In genomic region chr2:157027106-157028008, GRCm38 (mm10) we compare ENCODE assay signal across 9 mouse cellular contexts. TPM values are rescaled to one million over a fixed set of nuclear protein-coding genes. Genes with fewer than 3 reads are reported as not detected.
A peak's percentile ranks its signal among the peaks of the same experiment; 100 is the strongest.
DNase-seq lines count a peak whose midpoint lies in the region; ATAC-seq and TF ChIP-seq lines count a peak whose summit lies in the region.
"Had no signal": no experiment of that assay in that cellular context is flagged by ENCODE, and none has a peak within 500 bp of the region (broad histone marks: within the 10 kb centered on the region; RNA-seq: fewer than 3 reads in every experiment).

No protein-coding gene starts in this region.

- H3K4me1 ChIP-seq in G1E (ENCODE audit: insufficient read depth, low read depth, low read length): peaks cover 85% of the 10 kb centered on the region
- H3K4me1 ChIP-seq: neural tube, embryonic 12.5 days had no signal

- no peak for TF ChIP-seq CTCF in G1E (IDR thresholded peaks at IDR 0.05; ENCODE audit: low read depth, low read length)

- H3K4me3 ChIP-seq in G1E (ENCODE audit: low read depth, low read length): peak overlapping the region; percentile 69
- H3K4me3 ChIP-seq: neural tube, embryonic 12.5 days had no signal

- H3K27me3 ChIP-seq in G1E (ENCODE audit: insufficient read depth, low read length): no peaks in the 10 kb centered on the region
- H3K27me3 ChIP-seq: neural tube, embryonic 12.5 days had no signal

- peaks cover 49% of the 10 kb centered on the region for H3K36me3 ChIP-seq in G1E (replicated peaks)

- peak; percentile 69 for ATAC-seq in G1E (ENCODE audit: extremely low read depth, insufficient number of reproducible peaks, low FRiP score, poor library complexity, severe bottlenecking)
- ATAC-seq in erythroid progenitor cell, adult 5-6 weeks (replicated peaks; ENCODE audit: low FRiP score, poor library complexity, severe bottlenecking): peak; percentile 70
- ATAC-seq in granulocyte monocyte progenitor cell, adult 5-6 weeks (replicated peaks; ENCODE audit: poor library complexity, severe bottlenecking): no peak

- H3K9me3 ChIP-seq in G1E (replicated peaks): peaks cover 9% of the 10 kb centered on the region
- H3K9me3 ChIP-seq: neural tube, embryonic 12.5 days had no signal

- DNase-seq in 416B (ENCODE audit: low read depth): peak; percentile 67
- peak; percentile 81 for DNase-seq in G1E (ENCODE audit: low spot score)
- peak; percentile 60 to 71 for DNase-seq in layer of hippocampus, adult 18-20 months (ENCODE audit: low spot score in 2 of 2)
- DNase-seq in right cerebral cortex, postnatal 36 days (ENCODE audit: low spot score in 2 of 2): peak; percentile 32 to 35
- no peak for DNase-seq in adrenal gland, postnatal 14 days
- DNase-seq in kidney, adult 8-10 months: no peak

RNA-seq across cellular contexts. Expression of gene Dsn1, which starts 20.4 kb away (rescaled TPM):
- total RNA-seq in G1E (2014; fragmentation: Nextera tagmentation) (39.7 and 48.3 TPM in 2 replicates), G1E (2017) (106 and 123 TPM in 2 replicates)
- 4.7 and 5.3 TPM in 2 replicates for polyA plus RNA-seq in G1E (2012)
- total RNA-seq in erythroid progenitor cell, adult 5-6 weeks (2015; ENCODE audit: low replicate concordance): 56.9 and 59.5 TPM in 2 replicates
- total RNA-seq in erythroid progenitor cell, adult 5-6 weeks (2017; ENCODE audit: low replicate concordance): 62.4 and 101 TPM in 2 replicates
- total RNA-seq in layer of hippocampus, adult 18-20 months (2021): 1 to 10 TPM; 2.7 to 4.3 TPM
- total RNA-seq in adrenal gland, postnatal 14 days (2021): 8.3 and 9.2 TPM in 2 replicates
- total RNA-seq in granulocyte monocyte progenitor cell, adult 5-6 weeks (2014; fragmentation: Nextera tagmentation): 17.8 and 23.9 TPM in 2 replicates
- total RNA-seq in granulocyte monocyte progenitor cell, adult 5-6 weeks (2017): 36.9 and 50.6 TPM in 2 replicates

RNA-seq across cellular contexts. Expression of gene Ndrg3, which starts 35.5 kb away (rescaled TPM):
- 139 and 157 TPM in 2 replicates for total RNA-seq in G1E (2014; fragmentation: Nextera tagmentation)
- 113 and 121 TPM in 2 replicates for total RNA-seq in G1E (2017)
- polyA plus RNA-seq in G1E (2012): 13.5 and 14.3 TPM in 2 replicates
- 16.6 and 21.4 TPM in 2 replicates for total RNA-seq in erythroid progenitor cell, adult 5-6 weeks (2015; ENCODE audit: low replicate concordance)
- total RNA-seq in erythroid progenitor cell, adult 5-6 weeks (2017; ENCODE audit: low replicate concordance): 11.7 and 14.6 TPM in 2 replicates
- total RNA-seq in layer of hippocampus, adult 18-20 months (2021): 100 to 1,000 TPM; 416 to 432 TPM
- 53.4 and 64.4 TPM in 2 replicates for total RNA-seq in adrenal gland, postnatal 14 days (2021)
- 25.7 and 28.1 TPM in 2 replicates for total RNA-seq in granulocyte monocyte progenitor cell, adult 5-6 weeks (2014; fragmentation: Nextera tagmentation)
- total RNA-seq in granulocyte monocyte progenitor cell, adult 5-6 weeks (2017): 22.5 and 25.1 TPM in 2 replicates

RNA-seq across cellular contexts. Expression of gene Soga1, which starts 51.7 kb away (rescaled TPM):
- total RNA-seq in G1E (2014; fragmentation: Nextera tagmentation) (2.1 and 2.6 TPM in 2 replicates), G1E (2017) (6.0 TPM in 2 replicates)
- 15.9 and 16.4 TPM in 2 replicates for polyA plus RNA-seq in G1E (2012)
- 0.36 and 0.42 TPM in 2 replicates for total RNA-seq in erythroid progenitor cell, adult 5-6 weeks (2015; ENCODE audit: low replicate concordance)
- total RNA-seq in erythroid progenitor cell, adult 5-6 weeks (2017; ENCODE audit: low replicate concordance): 2.8 and 3.6 TPM in 2 replicates
- total RNA-seq in layer of hippocampus, adult 18-20 months (2021): 10 to 100 TPM; 32.4 to 34.1 TPM
- total RNA-seq in adrenal gland, postnatal 14 days (2021): 31.9 and 33.5 TPM in 2 replicates
- total RNA-seq in granulocyte monocyte progenitor cell, adult 5-6 weeks (2014; fragmentation: Nextera tagmentation): 4.4 and 5.7 TPM in 2 replicates
- total RNA-seq in granulocyte monocyte progenitor cell, adult 5-6 weeks (2017): 2.5 TPM in 2 replicates

RNA-seq across cellular contexts. Expression of gene Tldc2, which starts 59.5 kb away (rescaled TPM):
- total RNA-seq in G1E (2014; fragmentation: Nextera tagmentation) (not detected in 2 replicates), G1E (2017) (not detected in 2 replicates)
- not detected in 2 replicates for polyA plus RNA-seq in G1E (2012)
- not detected in 2 replicates for total RNA-seq in erythroid progenitor cell, adult 5-6 weeks (2015; ENCODE audit: low replicate concordance)
- total RNA-seq in erythroid progenitor cell, adult 5-6 weeks (2017; ENCODE audit: low replicate concordance): not detected in 2 replicates
- not detected for total RNA-seq in layer of hippocampus, adult 18-20 months (2021)
- total RNA-seq in adrenal gland, postnatal 14 days (2021): not detected in 2 replicates
- not detected in 2 replicates for total RNA-seq in granulocyte monocyte progenitor cell, adult 5-6 weeks (2014; fragmentation: Nextera tagmentation)
- total RNA-seq in granulocyte monocyte progenitor cell, adult 5-6 weeks (2017): not detected in 2 replicates
- polyA plus RNA-seq: neural tube, embryonic 12.5 days had no signal

Comparison
In these comparisons a context has a peak if more than half of its experiments do, and no peak if none do; other contexts are left out.
1. DNase-seq: peak in 416B (single experiment), G1E (single experiment), layer of hippocampus, adult 18-20 months (2 of 2) and right cerebral cortex, postnatal 36 days (2 of 2); none in adrenal gland, postnatal 14 days (single experiment) and kidney, adult 8-10 months (0 of 2).